Mouse (Mus musculus) erythroblast, embryonic 14.5 days (primary cell): ENCODE measurements around the gene Igfbpl1. TPM values are rescaled to one million over a fixed set of nuclear protein-coding genes. Genes with fewer than 3 reads are reported as not detected.

Source experiments
- H3K27me3 ChIP-seq: 2 replicates; pipeline ENCODE4 v1.6.1; 2012; ENCODE audit warnings: inconsistent platforms; ENCODE audit not compliant: control insufficient read depth
- H3K36me3 ChIP-seq: 2 replicates; pipeline ENCODE4 v1.6.1; 2012; ENCODE audit warnings: mild to moderate bottlenecking, inconsistent platforms; ENCODE audit not compliant: control insufficient read depth
- H3K4me1 ChIP-seq: 2 replicates; pipeline ENCODE4 v1.6.1; 2012; ENCODE audit warnings: inconsistent platforms; ENCODE audit not compliant: control insufficient read depth
- H3K4me3 ChIP-seq: replicated peaks from 2 replicates; pipeline ENCODE3; 2012; ENCODE audit warnings: moderate library complexity, mild to moderate bottlenecking, inconsistent platforms
- H3K9me3 ChIP-seq: 2 replicates; pipeline ENCODE4 v1.6.1; 2012; ENCODE audit warnings: low read length, inconsistent platforms, mixed read lengths; ENCODE audit not compliant: control insufficient read depth
- GATA1 ChIP-seq: IDR thresholded peaks from 2 replicates; pipeline ENCODE4 v1.6.1; 2012; ENCODE audit warnings: low read length, inconsistent platforms, mixed read lengths
- TAL1 ChIP-seq: IDR thresholded peaks from 3 replicates; pipeline ENCODE4 v1.6.1; 2012; ENCODE audit warnings: low read length, inconsistent platforms, mixed read lengths
- polyA plus RNA-seq: library from polyadenylated mRNA; stranded (reverse); fragments of >175 nt; gene quantifications from 2 replicates; pipeline ENCODE4 v1.2.3, GENCODE M21; 2012

The Igfbpl1 gene
- polyA plus RNA-seq, 1 experiment, result not detected

DNA sequence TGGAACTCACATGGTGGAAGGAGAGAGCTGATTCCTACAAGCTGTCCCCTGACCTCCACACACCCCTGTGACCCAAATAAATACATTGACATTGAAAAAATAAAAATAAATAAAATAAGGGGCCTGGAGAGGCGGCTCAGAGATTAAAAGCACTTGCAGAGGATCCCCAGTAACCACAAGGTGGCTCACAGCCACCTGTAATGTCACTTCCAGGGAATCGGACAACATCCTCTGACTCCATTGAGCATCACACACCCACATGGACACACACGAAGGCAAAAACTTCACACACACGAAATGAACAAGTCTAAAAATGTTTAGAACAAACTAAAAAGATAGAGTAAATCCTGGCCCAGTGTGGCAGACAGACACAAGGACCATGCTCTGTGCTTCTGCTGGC lies 40.0 kb downstream of the Igfbpl1 start:
- TF ChIP-seq GATA1 (no peak), TAL1 (no peak)
- Histone ChIP-seq H3K9me3 (no peaks in the 10 kb centered on the region), H3K4me3 (no peak overlapping the region), H3K27me3 (peaks cover 3% of the 10 kb centered on the region; the same call in 1 of the 2 replicates), H3K4me1 (peaks cover 6% of the 10 kb centered on the region; the same call in 1 of the 2 replicates), H3K36me3 (no peaks in the 10 kb centered on the region)

- Histone ChIP-seq H3K36me3 (no peaks in the 10 kb centered on the region), H3K4me1 (peaks cover 6% of the 10 kb centered on the region; the same call in 1 of the 2 replicates), H3K4me3 (no peak overlapping the region), H3K27me3 (peaks cover 3% of the 10 kb centered on the region; the same call in 1 of the 2 replicates), H3K9me3 (no peaks in the 10 kb centered on the region)
- no peak for TF ChIP-seq GATA1
- TF ChIP-seq TAL1, result no peak
Observed at GRCm38 (mm10) chr4:45785959-45786358, 40.8 kb downstream of the Igfbpl1 start.

- H3K4me1 ChIP-seq, result no peaks in the 10 kb centered on the region; the same call in 1 of the 2 replicates
- H3K36me3 ChIP-seq, result no peaks in the 10 kb centered on the region
- peaks cover 3% of the 10 kb centered on the region; the same call in 1 of the 2 replicates for H3K27me3 ChIP-seq
- H3K9me3 ChIP-seq, result no peaks in the 10 kb centered on the region
- no peak overlapping the region for H3K4me3 ChIP-seq
- TF ChIP-seq GATA1 (no peak), TAL1 (no peak)
Observed at GRCm38 (mm10) chr4:45783671-45784070, 43.1 kb downstream of the Igfbpl1 start.

- Histone ChIP-seq H3K4me1 (peaks cover 17% of the 10 kb centered on the region), H3K4me3 (no peak overlapping the region), H3K9me3 (no peaks in the 10 kb centered on the region), H3K27me3 (peaks cover 39% of the 10 kb centered on the region), H3K36me3 (no peaks in the 10 kb centered on the region)
- no peak for TF ChIP-seq TAL1
- TF ChIP-seq GATA1, result no peak
Observed at GRCm38 (mm10) chr4:45771619-45772018, 55.1 kb downstream of the Igfbpl1 start.

DNA sequence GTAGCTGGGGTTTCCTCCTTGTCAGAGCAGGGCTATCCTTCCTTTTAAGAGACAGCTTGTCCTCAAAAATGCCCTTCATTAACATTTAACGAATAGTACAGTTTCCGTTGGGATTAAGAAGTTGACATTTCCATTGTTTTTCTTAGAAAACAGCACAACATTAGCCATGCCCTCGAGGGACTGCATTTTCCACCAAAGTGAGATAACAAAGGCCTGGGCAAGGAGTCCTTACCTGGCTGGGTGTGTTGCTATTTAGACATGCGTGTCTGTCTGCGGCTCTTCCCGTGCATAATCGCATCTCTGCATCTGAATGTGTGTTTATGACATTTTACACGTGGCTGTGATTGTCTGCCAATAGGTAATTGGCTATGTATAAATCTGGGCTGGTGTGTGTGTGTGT lies 55.5 kb downstream of the Igfbpl1 start:
- peaks cover 20% of the 10 kb centered on the region for H3K4me1 ChIP-seq
- H3K27me3 ChIP-seq, result peaks cover 44% of the 10 kb centered on the region
- H3K9me3 ChIP-seq, result no peaks in the 10 kb centered on the region
- no peaks in the 10 kb centered on the region for H3K36me3 ChIP-seq
- no peak for TF ChIP-seq GATA1
- TF ChIP-seq TAL1, result no peak
- H3K4me3 ChIP-seq, result no peak overlapping the region

DNA sequence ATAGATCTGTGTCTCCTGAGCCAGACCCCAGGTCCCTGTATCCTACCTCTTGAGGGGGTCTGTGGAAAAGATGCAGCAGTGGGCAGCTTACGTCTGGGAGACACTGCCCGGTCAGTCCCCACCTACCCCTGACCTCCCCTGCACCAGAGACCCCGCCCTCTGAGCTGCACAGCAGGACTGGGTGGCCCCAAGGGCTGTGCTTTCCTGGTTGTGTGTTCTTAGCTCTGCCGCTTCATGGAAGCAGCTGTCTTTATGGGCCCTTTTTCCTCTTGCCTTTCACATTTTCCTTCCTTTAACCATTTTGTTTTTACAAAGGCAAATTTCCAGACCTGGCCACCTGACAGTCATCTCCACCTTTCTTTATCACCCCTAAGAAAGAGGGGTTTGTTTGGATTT lies 56.1 kb downstream of the Igfbpl1 start:
- H3K36me3 ChIP-seq, result no peaks in the 10 kb centered on the region
- peaks cover 48% of the 10 kb centered on the region for H3K27me3 ChIP-seq
- TF ChIP-seq GATA1 (no peak), TAL1 (no peak)
- no peak overlapping the region for H3K4me3 ChIP-seq
- peaks cover 21% of the 10 kb centered on the region for H3K4me1 ChIP-seq
- H3K9me3 ChIP-seq, result no peaks in the 10 kb centered on the region

DNA sequence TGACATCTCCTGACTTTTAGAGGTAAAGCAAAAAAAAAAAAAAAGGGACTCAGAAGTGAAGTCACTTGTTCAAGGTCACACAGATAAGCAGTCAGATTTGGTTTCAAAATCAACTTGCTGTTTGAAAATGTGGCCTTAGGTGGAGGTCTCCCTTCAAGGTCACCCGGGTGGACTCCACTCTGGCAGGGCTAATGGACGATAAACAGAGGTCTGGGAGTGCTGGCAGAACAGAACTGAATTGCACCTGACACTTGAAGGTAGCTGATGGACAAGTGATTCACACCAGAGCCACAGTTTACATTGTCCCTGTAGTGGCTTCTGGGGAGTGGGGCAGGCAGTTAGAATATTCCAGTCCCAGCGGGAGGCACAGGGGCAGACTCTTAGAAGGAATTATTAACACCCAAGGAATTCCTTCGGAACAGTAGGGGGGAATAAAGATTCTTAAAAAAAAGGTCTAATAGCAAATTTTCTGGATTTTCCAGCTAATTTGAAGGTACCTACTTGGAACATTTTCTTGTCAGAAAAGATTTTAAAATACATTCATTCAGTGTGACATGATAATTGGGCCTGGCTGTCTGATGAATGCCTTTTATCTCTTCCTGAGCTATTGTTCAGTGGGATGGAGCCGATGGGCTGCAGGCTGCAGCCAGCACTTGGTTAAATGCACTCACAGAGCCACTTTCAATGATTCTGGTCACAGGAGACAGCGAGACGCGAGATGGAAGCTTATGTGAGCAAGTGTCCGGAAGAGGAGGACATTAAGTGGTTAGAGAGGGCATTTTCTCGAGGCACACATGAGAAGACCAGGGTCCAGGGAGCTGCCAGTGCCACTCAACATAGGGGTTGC lies 56.7 kb downstream of the Igfbpl1 start:
- Histone ChIP-seq H3K36me3 (no peaks in the 10 kb centered on the region), H3K27me3 (peaks cover 54% of the 10 kb centered on the region), H3K4me3 (no peak overlapping the region), H3K9me3 (no peaks in the 10 kb centered on the region), H3K4me1 (peaks cover 26% of the 10 kb centered on the region)
- TF ChIP-seq GATA1 (no peak), TAL1 (no peak)

DNA sequence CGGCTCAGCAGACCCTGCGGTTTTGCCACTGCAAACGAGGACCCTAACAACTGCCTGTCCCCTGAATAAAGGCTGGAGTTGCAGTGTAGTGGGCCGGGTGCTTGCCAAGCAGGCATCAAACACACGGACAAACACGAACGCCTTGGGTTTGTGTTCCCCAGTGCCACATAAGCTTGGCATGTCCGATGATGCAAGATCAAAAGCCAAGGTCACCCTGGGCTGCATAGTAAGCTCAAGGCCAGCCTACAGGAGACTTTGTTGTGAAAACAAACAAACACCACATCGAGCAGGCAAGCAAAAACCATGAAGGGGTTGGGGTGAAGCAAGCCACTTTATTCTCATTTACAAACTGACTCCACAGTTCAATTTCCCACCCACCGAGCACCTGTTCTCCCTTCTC lies 57.6 kb downstream of the Igfbpl1 start:
- TF ChIP-seq GATA1 (no peak), TAL1 (no peak)
- Histone ChIP-seq H3K4me1 (peaks cover 35% of the 10 kb centered on the region), H3K36me3 (no peaks in the 10 kb centered on the region), H3K9me3 (no peaks in the 10 kb centered on the region), H3K4me3 (no peak overlapping the region), H3K27me3 (peaks cover 63% of the 10 kb centered on the region)

DNA sequence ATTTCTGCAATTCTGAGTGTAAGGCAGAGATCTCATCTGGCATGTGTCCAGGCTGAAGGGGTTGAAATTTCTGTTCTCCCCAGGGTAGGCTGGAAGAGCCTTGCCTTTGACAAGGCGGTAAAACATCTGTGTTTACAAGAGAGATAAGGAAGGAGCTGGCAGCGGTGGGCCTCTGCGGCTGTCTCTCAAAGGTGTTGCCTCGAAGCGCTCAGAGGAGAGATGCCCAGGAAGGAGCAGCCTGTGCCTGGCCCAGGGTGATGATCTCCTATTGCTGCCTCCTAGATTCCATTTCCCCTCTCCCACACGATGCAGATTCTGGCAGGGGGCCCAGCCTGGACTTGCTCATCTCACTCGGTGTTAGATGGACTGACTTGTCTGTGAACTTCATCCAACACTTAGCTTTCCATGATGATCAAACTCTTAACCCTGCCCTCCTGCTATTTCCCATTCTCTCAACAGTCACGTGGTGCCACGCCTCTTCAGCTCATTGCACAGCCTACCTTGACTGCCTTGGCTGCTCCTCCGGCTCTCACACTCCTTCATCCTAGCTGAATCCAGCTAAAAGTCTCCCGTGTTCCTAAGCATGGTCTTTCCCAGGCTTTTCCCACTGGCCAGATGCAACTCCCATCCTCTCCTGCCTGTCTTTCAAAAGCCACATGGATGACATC lies 58.7 kb downstream of the Igfbpl1 start:
- peaks cover 45% of the 10 kb centered on the region for H3K4me1 ChIP-seq
- no peaks in the 10 kb centered on the region for H3K9me3 ChIP-seq
- H3K36me3 ChIP-seq, result no peaks in the 10 kb centered on the region
- peaks cover 74% of the 10 kb centered on the region for H3K27me3 ChIP-seq
- TF ChIP-seq GATA1, result no peak
- no peak for TF ChIP-seq TAL1
- H3K4me3 ChIP-seq, result no peak overlapping the region
